Mouse (Mus musculus): ENCODE results near the gene Fermt2. TPM values are rescaled to one million over a fixed set of nuclear protein-coding genes. Genes with fewer than 3 reads are reported as not detected.

Fermt2 gene
- polyA plus RNA-seq, 1 experiment from 2014 or later: 147 TPM

DNA sequence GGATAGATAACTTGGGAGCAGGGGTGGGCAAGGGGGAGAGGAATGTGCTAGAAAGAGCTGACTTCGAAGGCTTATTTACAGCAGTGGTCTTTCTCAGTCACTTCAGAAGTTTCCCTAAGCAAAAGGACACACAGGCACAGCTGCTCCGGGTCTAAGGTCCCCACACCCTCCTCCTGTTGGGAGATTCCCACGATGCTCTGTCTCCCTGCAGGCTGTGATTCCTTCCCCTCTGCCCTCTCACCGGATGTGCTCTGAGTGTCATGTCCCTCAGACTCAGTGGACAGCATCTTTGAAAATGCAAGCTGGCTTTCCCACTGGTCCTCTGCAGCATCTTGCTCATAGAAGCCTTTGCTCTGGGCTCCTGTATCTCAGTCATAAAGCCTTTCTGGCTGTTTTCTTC is 77.8 kb downstream of the Fermt2 start:
- 16% methylated on average over 4 of the region's 4 CpGs for WGBS
- H3K9ac ChIP-seq (ENCODE audit: low read depth, low read length): no peak overlapping the region
- no peaks in the 10 kb centered on the region for H3K9me3 ChIP-seq (ENCODE audit: control insufficient read depth, low read length)
- H3K27me3 ChIP-seq (ENCODE audit: control insufficient read depth, insufficient read depth, low read length): no peaks in the 10 kb centered on the region
- peak; percentile 37; the same call in 1 of the 2 replicates for ATAC-seq (ENCODE audit: low FRiP score, low TSS enrichment)
- H3K4me2 ChIP-seq (replicated peaks; ENCODE audit: low read depth, low read length): no peak overlapping the region
- H3K4me3 ChIP-seq (ENCODE audit: low read length): no peak overlapping the region
- H3K36me3 ChIP-seq (ENCODE audit: control insufficient read depth, insufficient read depth, low read length): no peaks in the 10 kb centered on the region; the same call in 1 of the 2 replicates
- H3K4me1 ChIP-seq (ENCODE audit: control insufficient read depth, insufficient read depth, low read length): peaks cover 42% of the 10 kb centered on the region
- peak overlapping the region; percentile 88 for H3K27ac ChIP-seq (ENCODE audit: low read depth, low read length)

DNA sequence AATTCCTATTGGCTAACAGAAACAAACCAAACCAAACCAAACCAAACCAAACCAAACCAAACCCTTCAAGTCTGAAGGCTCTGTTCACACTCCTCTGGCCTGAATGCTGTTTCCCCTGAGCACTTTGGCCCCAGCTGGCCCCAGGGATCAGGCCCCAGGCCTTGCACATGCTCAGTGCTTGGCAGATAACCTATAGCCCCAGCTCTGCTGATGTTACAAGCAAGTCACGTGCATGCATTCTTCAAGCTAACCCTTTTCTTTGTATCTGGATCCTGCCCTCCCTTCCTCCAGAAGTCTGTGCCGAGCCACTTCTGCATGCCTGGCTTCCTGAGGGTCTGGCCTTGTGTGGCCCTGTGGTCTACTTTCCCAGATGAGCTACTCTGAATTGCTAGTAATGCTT is 78.8 kb downstream of the Fermt2 start:
- peak overlapping the region; percentile 37 for H3K27ac ChIP-seq (ENCODE audit: low read depth, low read length)
- H3K4me1 ChIP-seq (ENCODE audit: control insufficient read depth, insufficient read depth, low read length): peaks cover 41% of the 10 kb centered on the region
- H3K4me2 ChIP-seq (replicated peaks; ENCODE audit: low read depth, low read length): no peak overlapping the region
- no peaks in the 10 kb centered on the region for H3K9me3 ChIP-seq (ENCODE audit: control insufficient read depth, low read length)
- 42% methylated on average over 2 of the region's 2 CpGs for WGBS
- no peaks in the 10 kb centered on the region for H3K27me3 ChIP-seq (ENCODE audit: control insufficient read depth, insufficient read depth, low read length)
- H3K4me3 ChIP-seq (ENCODE audit: low read length): no peak overlapping the region
- no peak overlapping the region for H3K9ac ChIP-seq (ENCODE audit: low read depth, low read length)
- no peak for ATAC-seq (ENCODE audit: low FRiP score, low TSS enrichment)
- no peaks in the 10 kb centered on the region for H3K36me3 ChIP-seq (ENCODE audit: control insufficient read depth, insufficient read depth, low read length)

DNA sequence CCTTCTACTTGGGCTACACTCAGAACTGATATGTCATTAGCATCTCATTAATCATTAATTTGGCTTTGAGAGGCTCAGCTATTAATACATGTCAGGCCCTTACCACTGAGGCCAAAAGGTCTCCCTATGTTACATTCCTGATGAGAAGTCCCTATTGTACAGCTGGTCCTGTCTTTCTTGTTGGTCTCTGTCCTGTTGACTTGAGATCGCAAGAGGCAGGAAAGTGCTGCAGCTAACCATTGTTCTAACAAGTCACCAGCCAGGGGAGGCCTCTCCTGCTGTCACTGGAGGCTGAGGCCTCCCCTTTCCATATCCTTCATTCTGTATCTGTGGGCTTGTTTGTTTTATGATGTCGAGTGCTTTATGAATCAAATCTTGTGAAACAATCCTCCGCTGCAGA is 83.1 kb downstream of the Fermt2 start:
- H3K27ac ChIP-seq (ENCODE audit: low read depth, low read length): no peak overlapping the region
- 79% methylated on average over 3 of the region's 3 CpGs for WGBS
- ATAC-seq (ENCODE audit: low FRiP score, low TSS enrichment): no peak

DNA sequence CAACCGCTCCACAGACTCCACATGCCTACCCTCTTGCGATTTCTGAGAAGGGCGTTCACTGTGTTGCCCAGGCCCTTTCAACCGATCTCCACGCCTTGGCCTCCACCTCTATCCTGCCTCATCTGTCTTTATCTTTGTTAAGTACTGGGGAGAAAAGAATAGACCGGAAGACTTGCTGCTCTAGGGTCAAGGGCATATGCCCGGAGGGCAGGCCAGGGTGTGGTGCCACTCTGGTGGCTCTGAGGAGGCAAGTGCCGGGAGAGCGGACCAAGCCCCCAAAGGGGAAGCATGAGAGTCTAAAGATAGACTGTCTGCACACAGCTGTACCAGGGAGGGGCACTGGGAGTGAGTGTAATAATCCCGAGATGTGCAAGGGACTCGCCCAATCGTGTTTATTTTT is 84.5 kb downstream of the Fermt2 start:
- Histone ChIP-seq H3K4me3 (ENCODE audit: low read length) (no peak overlapping the region), H3K27me3 (ENCODE audit: control insufficient read depth, insufficient read depth, low read length) (no peaks in the 10 kb centered on the region), H3K9me3 (ENCODE audit: control insufficient read depth, low read length) (no peaks in the 10 kb centered on the region), H3K36me3 (ENCODE audit: control insufficient read depth, insufficient read depth, low read length) (no peaks in the 10 kb centered on the region), H3K9ac (ENCODE audit: low read depth, low read length) (no peak overlapping the region), H3K4me2 (replicated peaks; ENCODE audit: low read depth, low read length) (no peak overlapping the region), H3K4me1 (ENCODE audit: control insufficient read depth, insufficient read depth, low read length) (peaks cover 23% of the 10 kb centered on the region), H3K27ac (ENCODE audit: low read depth, low read length) (peak overlapping the region; percentile 7; the same call in 1 of the 2 replicates)
- ATAC-seq (ENCODE audit: low FRiP score, low TSS enrichment): no peak
- 41% methylated on average over 12 of the region's 12 CpGs for WGBS

More for the DNA sequence above, 83.1 kb downstream of the Fermt2 start:
- Histone ChIP-seq H3K4me1 (ENCODE audit: control insufficient read depth, insufficient read depth, low read length) (peaks cover 28% of the 10 kb centered on the region), H3K4me2 (replicated peaks; ENCODE audit: low read depth, low read length) (no peak overlapping the region), H3K9me3 (ENCODE audit: control insufficient read depth, low read length) (no peaks in the 10 kb centered on the region), H3K9ac (ENCODE audit: low read depth, low read length) (no peak overlapping the region), H3K27me3 (ENCODE audit: control insufficient read depth, insufficient read depth, low read length) (no peaks in the 10 kb centered on the region), H3K4me3 (ENCODE audit: low read length) (no peak overlapping the region), H3K36me3 (ENCODE audit: control insufficient read depth, insufficient read depth, low read length) (no peaks in the 10 kb centered on the region)

DNA sequence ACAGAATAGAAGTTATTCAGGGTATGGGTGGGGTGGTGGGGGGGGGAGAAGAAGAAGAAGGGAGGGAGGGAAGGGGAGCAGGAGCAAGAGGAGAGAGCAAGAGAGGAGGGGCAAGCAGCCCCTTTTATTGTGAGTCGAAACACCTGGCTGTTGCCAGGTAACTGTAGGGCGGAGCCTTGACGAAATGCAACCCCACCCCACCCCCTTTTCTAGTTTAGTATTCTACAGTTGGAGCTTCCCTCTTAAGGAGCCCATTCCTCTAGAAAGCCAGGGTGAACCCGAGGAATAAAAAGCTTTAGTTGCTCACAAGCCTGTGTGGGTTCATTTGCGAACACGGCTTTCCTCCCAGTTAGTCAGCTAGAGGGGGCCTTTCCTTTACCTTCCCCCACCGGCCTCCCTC is 85.0 kb downstream of the Fermt2 start:
- H3K27me3 ChIP-seq (ENCODE audit: control insufficient read depth, insufficient read depth, low read length): no peaks in the 10 kb centered on the region
- no peak overlapping the region for H3K4me2 ChIP-seq (replicated peaks; ENCODE audit: low read depth, low read length)
- no peak overlapping the region for H3K27ac ChIP-seq (ENCODE audit: low read depth, low read length)
- 39% methylated on average over 7 of the region's 7 CpGs for WGBS
- H3K36me3 ChIP-seq (ENCODE audit: control insufficient read depth, insufficient read depth, low read length): no peaks in the 10 kb centered on the region
- H3K4me3 ChIP-seq (ENCODE audit: low read length): no peak overlapping the region
- H3K9ac ChIP-seq (ENCODE audit: low read depth, low read length): no peak overlapping the region
- peaks cover 23% of the 10 kb centered on the region for H3K4me1 ChIP-seq (ENCODE audit: control insufficient read depth, insufficient read depth, low read length)
- peak; percentile 16; the same call in 1 of the 2 replicates for ATAC-seq (ENCODE audit: low FRiP score, low TSS enrichment)
- no peaks in the 10 kb centered on the region for H3K9me3 ChIP-seq (ENCODE audit: control insufficient read depth, low read length)

DNA sequence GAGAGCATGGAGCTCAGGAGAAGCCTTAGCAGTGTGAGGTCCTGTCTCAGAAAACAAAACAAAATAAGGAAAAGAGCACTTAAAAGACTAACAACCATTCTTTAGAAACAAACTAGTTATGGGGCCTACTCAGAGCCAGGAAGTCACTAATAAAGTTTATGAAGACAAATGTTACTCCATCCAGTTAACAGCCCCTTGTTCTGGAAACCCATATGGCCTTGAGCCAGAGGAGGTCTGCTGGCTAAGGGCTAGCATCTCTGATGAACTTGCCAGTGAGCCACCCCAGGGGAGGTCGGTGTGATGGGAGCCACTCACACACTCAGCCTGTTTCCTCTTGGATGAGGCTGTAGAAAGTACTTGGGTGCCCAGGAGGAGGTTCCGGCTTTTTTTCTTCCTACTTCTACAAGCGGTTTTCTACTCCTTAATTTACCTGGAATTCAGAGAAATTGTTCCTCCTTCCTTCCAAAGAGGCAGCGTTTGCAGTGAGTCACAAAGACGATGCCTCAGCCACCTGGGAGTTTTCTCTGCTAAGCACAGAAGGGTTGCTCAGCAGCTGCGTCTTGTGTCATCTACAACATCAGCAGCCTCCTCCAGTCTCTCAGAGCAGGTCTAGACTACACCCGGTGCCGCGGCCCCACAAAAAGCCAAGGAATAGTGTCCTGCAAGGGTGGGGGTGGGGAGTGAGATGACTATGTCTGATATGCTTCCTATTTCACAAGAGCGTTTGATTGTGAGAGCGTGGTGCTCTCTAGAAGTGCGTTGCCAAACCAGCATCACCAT is 86.9 kb downstream of the Fermt2 start:
- H3K9ac ChIP-seq (ENCODE audit: low read depth, low read length): no peak overlapping the region
- no peak overlapping the region for H3K4me3 ChIP-seq (ENCODE audit: low read length)
- 35% methylated on average over 12 of the region's 12 CpGs for WGBS
- H3K27me3 ChIP-seq (ENCODE audit: control insufficient read depth, insufficient read depth, low read length): no peaks in the 10 kb centered on the region
- H3K9me3 ChIP-seq (ENCODE audit: control insufficient read depth, low read length): no peaks in the 10 kb centered on the region
- no peak overlapping the region for H3K4me2 ChIP-seq (replicated peaks; ENCODE audit: low read depth, low read length)
- no peak for ATAC-seq (ENCODE audit: low FRiP score, low TSS enrichment)
- H3K36me3 ChIP-seq (ENCODE audit: control insufficient read depth, insufficient read depth, low read length): no peaks in the 10 kb centered on the region
- H3K27ac ChIP-seq (ENCODE audit: low read depth, low read length): peak overlapping the region; percentile 12; the same call in 1 of the 2 replicates
- peaks cover 29% of the 10 kb centered on the region for H3K4me1 ChIP-seq (ENCODE audit: control insufficient read depth, insufficient read depth, low read length)

DNA sequence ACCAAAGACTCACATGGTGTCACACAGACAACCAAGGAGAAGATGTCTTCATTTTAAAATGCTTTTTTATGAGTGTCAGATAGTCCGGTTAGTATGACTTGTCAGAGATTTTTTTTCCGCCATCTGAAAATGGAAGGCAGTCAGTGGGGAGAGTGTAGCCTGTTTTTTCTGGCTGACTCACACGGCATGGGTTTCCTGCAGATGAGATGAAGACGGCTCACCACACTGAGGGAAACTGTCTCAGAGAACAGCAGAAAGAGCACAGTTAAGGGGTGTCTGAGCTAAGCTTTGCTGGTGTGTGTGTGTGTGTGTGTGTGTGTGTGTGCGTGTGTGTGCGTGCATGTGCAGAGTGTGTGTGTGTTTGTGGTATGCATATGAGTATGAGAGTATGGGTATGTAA is 88.6 kb downstream of the Fermt2 start:
- H3K4me2 ChIP-seq (replicated peaks; ENCODE audit: low read depth, low read length): no peak overlapping the region
- 65% methylated on average over 6 of the region's 6 CpGs for WGBS
- no peaks in the 10 kb centered on the region for H3K27me3 ChIP-seq (ENCODE audit: control insufficient read depth, insufficient read depth, low read length)
- no peak overlapping the region for H3K9ac ChIP-seq (ENCODE audit: low read depth, low read length)
- H3K36me3 ChIP-seq (ENCODE audit: control insufficient read depth, insufficient read depth, low read length): no peaks in the 10 kb centered on the region
- peaks cover 26% of the 10 kb centered on the region for H3K4me1 ChIP-seq (ENCODE audit: control insufficient read depth, insufficient read depth, low read length)
- no peaks in the 10 kb centered on the region for H3K9me3 ChIP-seq (ENCODE audit: control insufficient read depth, low read length)
- ATAC-seq (ENCODE audit: low FRiP score, low TSS enrichment): no peak
- no peak overlapping the region for H3K27ac ChIP-seq (ENCODE audit: low read depth, low read length)
- H3K4me3 ChIP-seq (ENCODE audit: low read length): no peak overlapping the region

DNA sequence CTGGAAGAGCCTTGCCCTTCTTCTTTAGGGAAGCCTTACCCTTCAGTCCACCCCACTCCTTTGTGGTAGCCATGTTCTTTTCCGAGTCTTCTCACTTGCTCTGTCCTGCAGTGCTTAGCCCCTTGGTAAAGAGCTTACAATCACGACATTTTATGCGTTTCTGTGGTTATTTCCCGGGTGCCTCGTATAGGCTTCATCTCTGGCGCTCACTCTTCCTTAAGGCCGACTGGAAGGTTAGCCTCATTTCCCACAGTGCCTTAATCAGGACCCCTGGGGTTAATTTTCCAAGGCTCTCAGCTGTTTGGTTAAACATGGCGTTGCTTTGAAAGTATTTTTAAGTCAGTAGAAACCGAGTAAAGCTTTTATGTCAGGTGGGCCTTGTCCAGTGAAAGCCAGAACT is 90.5 kb downstream of the Fermt2 start:
- no peak for ATAC-seq (ENCODE audit: low FRiP score, low TSS enrichment)
- Histone ChIP-seq H3K4me1 (ENCODE audit: control insufficient read depth, insufficient read depth, low read length) (peaks cover 14% of the 10 kb centered on the region), H3K9me3 (ENCODE audit: control insufficient read depth, low read length) (no peaks in the 10 kb centered on the region), H3K4me2 (replicated peaks; ENCODE audit: low read depth, low read length) (no peak overlapping the region), H3K27ac (ENCODE audit: low read depth, low read length) (no peak overlapping the region), H3K36me3 (ENCODE audit: control insufficient read depth, insufficient read depth, low read length) (no peaks in the 10 kb centered on the region), H3K27me3 (ENCODE audit: control insufficient read depth, insufficient read depth, low read length) (no peaks in the 10 kb centered on the region), H3K4me3 (ENCODE audit: low read length) (no peak overlapping the region), H3K9ac (ENCODE audit: low read depth, low read length) (no peak overlapping the region)
- WGBS: 81% methylated on average over 9 of the region's 9 CpGs

DNA sequence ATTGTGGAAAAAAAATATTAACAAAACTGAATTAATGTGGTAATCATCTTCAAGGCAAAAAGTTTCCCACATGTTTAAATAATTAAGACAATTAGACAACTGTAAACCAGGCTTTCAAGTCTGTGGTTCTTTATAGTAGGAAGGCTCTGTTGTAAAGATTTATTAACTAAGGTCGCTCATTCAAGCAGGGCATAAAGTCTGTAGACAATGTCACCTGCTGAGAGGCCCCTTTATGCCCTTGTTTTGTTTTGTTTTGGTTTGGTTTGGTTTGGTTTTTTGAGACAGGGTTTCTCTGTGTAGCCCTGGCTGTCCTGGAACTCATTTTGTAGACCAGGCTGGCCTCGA is 91.0 kb downstream of the Fermt2 start:
- Histone ChIP-seq H3K27ac (ENCODE audit: low read depth, low read length) (no peak overlapping the region), H3K4me2 (replicated peaks; ENCODE audit: low read depth, low read length) (no peak overlapping the region), H3K36me3 (ENCODE audit: control insufficient read depth, insufficient read depth, low read length) (no peaks in the 10 kb centered on the region), H3K4me3 (ENCODE audit: low read length) (no peak overlapping the region), H3K9ac (ENCODE audit: low read depth, low read length) (no peak overlapping the region), H3K27me3 (ENCODE audit: control insufficient read depth, insufficient read depth, low read length) (no peaks in the 10 kb centered on the region), H3K4me1 (ENCODE audit: control insufficient read depth, insufficient read depth, low read length) (peaks cover 14% of the 10 kb centered on the region), H3K9me3 (ENCODE audit: control insufficient read depth, low read length) (no peaks in the 10 kb centered on the region)
- 67% methylated on average over 2 of the region's 2 CpGs for WGBS
- ATAC-seq (ENCODE audit: low FRiP score, low TSS enrichment): no peak
